Mouse (Mus musculus) fat pad, adult 2 months (tissue): ENCODE data around the gene Gpam.
A peak's percentile ranks its signal among the peaks of the same experiment; 100 is the strongest.

Experiments used
- DNase-seq: peaks from one replicate; pipeline ENCODE4 v3.0.0-alpha.2; 2011; ENCODE audit warnings: low read depth, low spot score; ENCODE audit errors: extremely low read depth

The Gpam gene

GRCm38 (mm10) chr19:55107896-55108295 lies 19.1 kb downstream of the Gpam start:
- DNase-seq = no peak

- peak; percentile 100 for DNase-seq
Observed at GRCm38 (mm10) chr19:55105969-55106368, 21.1 kb downstream of the Gpam start.

GRCm38 (mm10) chr19:55103081-55103830 lies 23.8 kb downstream of the Gpam start:
- peak; percentile 66 for DNase-seq

GRCm38 (mm10) chr19:55101659-55102058 lies 25.4 kb downstream of the Gpam start:
- DNase-seq = no peak

GRCm38 (mm10) chr19:55100227-55101140 lies 26.6 kb downstream of the Gpam start:
- DNase-seq = peak; percentile 68

- no peak for DNase-seq
Observed at GRCm38 (mm10) chr19:55099184-55100160, 27.6 kb downstream of the Gpam start.

GRCm38 (mm10) chr19:55098409-55099183 lies 28.4 kb downstream of the Gpam start:
- no peak for DNase-seq

- no peak for DNase-seq
Observed at GRCm38 (mm10) chr19:55097396-55097967, 29.6 kb downstream of the Gpam start.

- peak; percentile 51 for DNase-seq
Observed at GRCm38 (mm10) chr19:55096666-55097065, 30.4 kb downstream of the Gpam start.

GRCm38 (mm10) chr19:55095547-55095946 lies 31.5 kb downstream of the Gpam start:
- peak; percentile 49 for DNase-seq

- no peak for DNase-seq
Observed at GRCm38 (mm10) chr19:55091602-55092413, 35.2 kb downstream of the Gpam start.

GRCm38 (mm10) chr19:55090885-55091284 lies 36.2 kb downstream of the Gpam start:
- DNase-seq = no peak

GRCm38 (mm10) chr19:55090142-55090541 lies 36.9 kb downstream of the Gpam start:
- DNase-seq = no peak

- no peak for DNase-seq
Observed at GRCm38 (mm10) chr19:55087776-55088175, 39.3 kb downstream of the Gpam start.

GRCm38 (mm10) chr19:55085857-55086185 lies 41.2 kb downstream of the Gpam start:
- DNase-seq = no peak

GRCm38 (mm10) chr19:55084971-55085856 lies 41.8 kb downstream of the Gpam start:
- no peak for DNase-seq

- no peak for DNase-seq
Observed at GRCm38 (mm10) chr19:55076822-55077221, 50.2 kb downstream of the Gpam start.

- no peak for DNase-seq
Observed at GRCm38 (mm10) chr19:55073004-55073403, 54.0 kb downstream of the Gpam start.
